Mouse (Mus musculus) regulatory T cell (primary cell): ENCODE results near the gene Dhps.

Experiments
- in situ Hi-C: fragments of 300-600 bp; cut with MboI, MseI; formaldehyde crosslinking; loops from one replicate; pipeline ENCODE4 v1.15.1; 2025; ENCODE audit warnings: high pct_unique_total_duplicates

Gene Dhps

DNA sequence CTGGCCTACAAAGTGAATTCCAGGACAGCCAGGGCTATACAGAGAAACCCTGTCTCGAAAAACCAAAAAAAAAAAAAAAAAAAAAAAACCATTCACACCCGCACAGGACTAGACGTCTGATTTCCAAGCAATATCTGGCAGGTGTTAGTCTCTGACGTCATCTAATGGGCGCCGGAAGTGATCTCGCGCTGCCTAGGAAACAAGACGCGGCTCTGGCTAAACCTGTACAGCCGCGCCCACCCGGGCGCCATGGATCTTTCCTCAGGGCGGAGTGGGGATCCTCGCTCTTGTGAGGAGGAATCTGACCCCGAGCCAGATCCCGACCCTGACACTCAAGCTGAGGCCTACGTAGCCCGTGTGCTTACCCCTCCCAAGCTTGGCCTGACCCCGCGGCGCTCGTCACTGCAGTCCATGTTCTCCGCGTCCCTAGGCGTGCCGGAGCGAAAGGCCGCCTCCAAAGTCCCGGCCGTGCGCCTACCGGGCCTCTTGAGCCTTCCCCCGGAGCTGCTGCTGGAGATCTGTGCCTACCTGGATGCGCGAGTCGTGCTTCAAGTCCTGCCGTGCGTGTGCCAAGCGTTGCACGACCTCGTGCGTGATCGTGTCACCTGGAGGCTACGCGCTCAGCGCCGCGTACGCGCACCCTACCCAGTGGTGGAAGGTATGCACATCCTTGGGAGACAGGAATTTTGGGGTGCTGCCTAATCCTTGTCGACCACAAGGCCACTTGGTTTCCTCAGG, 11.5 kb upstream of the Dhps start, which contains the start of gene Fbxw9:
Gene Fbxw9, plus strand, starts transcription at position 177 of the 738 bp plus-strand sequence.
- in situ Hi-C loops, result no loop called here

DNA sequence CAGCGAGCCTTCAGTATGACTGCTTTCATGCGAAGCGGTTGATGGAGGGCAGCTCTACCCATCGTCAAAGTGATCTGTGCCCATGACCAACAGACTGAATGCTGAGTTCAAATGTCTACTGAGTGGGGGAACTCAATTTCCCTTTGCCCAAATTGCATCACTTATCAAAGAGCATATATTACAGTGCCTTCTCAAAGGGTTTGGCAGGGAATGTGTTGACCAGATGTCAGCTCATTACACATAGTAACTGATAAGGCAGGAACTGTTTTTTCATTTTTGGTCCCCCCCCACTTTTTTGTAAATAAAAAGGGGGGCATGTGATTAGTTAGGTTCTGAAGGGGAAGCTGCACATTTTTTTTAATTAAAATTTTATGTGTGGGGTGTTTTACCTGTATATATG, 9.0 kb upstream of the Dhps start:
- in situ Hi-C loops, result no loop called here

DNA sequence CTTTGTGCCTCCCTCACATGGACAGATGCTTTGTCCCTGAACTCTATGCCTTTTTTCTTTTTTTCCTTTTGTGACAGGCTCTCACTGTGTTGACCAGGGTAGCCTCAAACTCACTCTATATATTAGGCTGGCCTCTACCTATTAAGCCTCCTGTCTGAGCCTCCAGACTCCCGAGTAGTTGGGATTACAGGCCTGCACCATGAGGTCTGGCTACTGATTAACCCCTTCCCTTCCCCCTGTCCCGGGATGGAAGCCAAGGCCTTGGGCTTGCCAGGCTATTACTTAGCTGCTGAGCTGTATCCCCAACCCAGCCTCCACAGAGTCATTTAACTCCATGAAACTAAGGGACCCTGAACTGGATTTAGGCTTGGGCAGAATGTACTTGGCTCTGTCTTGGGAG, 6.3 kb upstream of the Dhps start:
- in situ Hi-C loops, result no loop called here

DNA sequence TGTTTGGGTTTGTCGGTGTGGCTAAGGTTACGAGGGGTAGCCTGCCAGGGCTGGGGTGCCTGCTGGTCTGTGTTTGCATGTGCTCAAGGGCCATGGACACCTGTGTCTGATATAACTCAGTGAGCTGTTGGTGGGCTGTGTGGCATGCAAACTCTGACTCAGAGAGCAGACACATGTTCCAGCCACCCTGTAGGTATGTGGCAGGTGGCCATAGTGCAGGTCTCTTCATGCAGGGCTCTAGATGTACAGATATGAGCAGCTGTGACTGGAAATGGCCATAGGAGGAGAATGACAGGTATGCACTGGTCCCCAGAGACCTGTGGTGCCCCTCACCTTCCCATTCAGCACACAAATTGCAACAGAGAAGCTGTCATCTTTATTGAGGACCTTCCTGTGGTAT, 4.4 kb upstream of the Dhps start:
- in situ Hi-C loops, result no loop called here

DNA sequence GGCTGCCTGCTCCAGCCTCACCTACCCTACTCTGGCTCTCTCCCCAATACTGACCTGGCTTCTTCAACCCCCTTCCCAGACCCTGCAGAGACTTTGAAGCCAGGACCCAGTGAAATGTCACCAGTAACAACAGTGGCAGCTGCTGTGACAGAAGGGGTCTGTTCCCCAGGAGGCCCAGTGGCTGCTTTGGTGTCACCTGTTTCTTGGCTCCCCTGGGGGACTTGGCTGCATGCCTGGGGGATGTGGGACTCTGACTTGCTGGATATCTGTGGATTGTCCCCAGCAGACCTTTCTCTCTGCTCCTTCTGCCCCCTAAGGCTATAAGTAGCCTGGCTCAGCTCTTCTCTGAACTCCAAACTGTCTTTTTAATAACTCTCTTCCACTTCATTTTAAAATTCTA, 3.6 kb upstream of the Dhps start, which contains the start of gene Gm5741:
Gene Gm5741, minus strand, starts transcription at position 1 of the 400 bp plus-strand sequence.
- in situ Hi-C loops, result no loop called here

DNA sequence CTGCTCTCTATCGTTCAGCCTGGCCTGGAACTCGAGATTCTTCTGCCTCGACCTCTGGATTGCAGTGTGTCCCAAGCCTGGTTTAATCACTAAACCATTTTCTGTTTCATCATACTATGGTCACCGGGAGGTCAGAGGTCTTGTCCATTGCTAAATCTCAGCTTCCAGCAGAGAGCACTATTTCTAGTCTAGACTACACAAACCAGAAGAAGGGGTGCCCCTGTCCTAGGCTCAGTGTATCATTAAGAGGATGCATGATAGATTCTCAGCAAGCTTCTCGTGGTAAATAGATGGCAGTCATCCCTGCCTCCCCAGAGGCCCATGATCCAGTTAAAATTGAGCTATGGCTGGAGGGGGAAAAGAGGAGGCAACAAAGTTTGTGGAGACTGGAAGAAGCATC, 516 bp upstream of the Dhps start:
- in situ Hi-C loops, result no loop called here

DNA sequence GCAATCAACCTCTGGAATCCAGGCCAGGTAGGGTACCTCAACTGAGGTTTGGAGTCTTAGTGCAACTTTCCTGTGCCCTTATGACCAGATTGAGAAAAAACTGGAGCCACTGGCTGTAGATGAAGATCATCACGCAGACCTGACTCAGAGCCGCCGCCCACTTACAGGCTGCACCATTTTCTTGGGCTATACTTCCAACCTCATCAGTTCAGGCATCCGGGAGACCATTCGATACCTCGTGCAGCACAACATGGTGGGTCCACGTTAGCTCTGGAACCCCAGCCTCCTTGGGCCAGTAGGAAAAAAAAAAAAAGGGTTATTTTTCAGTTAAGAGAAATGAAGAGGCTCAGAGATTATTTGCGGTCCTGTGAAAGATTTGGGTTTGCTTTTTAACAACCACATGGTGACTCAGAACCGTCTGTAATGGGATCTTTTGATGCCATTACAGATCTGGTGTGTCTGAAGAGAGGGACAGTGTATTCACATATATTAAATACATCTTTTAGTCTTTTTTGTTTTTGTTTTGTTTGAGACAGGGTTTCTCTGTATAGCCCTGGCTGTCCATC, 890 bp downstream of the Dhps start:
- in situ Hi-C loops, result no loop called here

DNA sequence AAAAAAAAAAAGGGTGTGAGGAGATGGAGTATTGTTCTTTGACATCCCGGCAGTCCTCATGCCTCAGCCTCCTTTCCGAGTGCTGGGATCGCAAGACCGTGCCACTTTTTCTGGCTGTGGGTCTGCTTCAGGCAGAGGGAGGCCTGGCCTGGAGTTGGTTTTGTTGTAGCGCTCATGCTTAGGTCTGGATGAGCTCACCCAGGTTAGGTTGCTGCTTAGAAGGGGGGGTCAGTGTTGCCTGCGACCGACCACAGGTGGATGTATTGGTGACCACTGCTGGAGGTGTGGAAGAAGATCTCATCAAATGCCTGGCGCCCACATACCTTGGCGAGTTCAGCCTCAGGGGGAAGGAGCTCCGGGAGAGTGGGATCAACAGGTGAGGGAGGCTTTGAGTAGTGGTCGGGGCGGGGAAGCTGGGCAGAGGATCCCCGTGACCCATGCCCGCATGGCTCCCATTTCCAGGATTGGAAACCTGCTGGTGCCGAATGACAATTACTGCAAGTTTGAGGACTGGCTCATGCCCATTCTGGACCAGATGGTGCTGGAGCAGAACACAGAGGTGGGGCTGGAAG, 1.6 kb downstream of the Dhps start:
- in situ Hi-C loops, result no loop called here

DNA sequence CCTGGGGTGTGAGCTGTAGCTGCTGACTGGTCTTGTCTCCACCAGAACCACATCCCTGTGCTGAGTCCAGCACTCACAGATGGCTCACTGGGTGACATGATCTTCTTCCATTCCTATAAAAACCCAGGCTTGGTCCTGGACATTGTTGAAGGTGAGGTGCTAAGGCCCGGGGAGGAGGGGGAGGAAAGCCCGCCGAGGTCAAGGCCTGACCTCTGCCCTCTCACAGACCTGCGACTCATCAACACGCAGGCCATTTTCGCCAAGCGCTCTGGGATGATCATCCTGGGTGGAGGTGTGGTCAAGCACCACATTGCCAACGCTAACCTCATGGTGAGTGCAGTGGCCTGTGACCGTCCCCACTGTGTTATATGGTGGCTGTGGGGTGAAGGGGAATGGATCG, 2.6 kb downstream of the Dhps start:
- in situ Hi-C loops, result no loop called here

DNA sequence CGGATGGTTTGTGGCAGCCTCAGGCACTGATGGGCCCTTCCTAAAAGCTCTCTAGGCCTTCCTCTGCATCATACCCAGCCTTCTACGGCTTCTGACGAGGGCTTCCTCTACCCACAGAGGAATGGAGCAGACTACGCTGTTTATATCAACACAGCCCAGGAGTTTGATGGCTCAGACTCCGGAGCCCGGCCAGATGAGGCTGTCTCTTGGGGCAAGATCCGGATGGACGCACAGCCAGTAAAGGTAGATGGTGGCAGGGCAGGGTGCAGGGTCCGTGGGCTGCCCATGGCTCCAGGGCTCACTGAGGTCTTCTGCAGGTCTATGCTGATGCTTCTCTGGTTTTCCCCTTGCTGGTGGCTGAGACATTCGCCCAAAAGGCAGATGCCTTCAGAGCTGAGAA, 3.1 kb downstream of the Dhps start:
- in situ Hi-C loops, result loop anchor here (5.0 kb wide), 1 partner anchor 102 kb away; no protein-coding TSS in a partner anchor

DNA sequence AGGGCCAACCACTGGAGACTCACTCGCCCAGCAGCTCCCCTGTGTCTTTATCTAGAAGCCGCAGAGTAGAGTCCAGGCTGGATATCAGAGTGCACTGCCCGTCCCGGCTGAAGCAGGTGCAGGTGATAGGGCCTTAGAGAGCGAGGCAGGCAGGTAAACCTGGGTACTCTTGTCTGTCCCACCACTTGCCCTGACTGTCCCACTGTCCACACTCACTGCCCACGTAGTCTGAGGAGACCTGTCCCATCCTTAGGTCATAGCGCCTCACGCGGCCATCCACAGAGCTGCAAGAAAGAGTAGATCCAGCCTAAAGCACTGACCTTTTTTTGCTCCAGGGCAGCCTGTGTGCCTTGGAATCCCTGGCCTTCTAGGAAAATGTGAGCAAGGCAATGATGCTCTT, 4.4 kb downstream of the Dhps start:
- in situ Hi-C loops, result loop anchor here (5.0 kb wide), 1 partner anchor 104 kb away; no protein-coding TSS in a partner anchor

DNA sequence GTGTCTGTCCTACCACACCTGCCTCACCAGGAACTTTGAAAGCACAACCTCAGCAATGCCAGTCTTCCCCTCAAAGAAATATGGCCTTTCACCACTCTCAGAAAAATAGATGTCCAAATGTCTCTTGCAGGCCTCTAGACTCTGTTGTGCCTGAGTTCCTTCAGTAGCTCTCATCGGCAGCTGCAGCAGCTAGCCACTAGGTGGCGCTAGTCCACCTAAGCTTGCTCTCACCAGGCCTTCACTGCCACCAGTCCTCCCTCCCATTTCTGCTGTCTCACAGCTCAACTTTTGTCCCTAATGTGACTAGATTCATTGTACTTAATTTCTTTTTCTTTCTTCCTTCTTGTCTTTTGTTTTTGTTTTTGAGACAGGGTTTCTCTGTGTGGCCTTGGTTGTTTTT, 5.4 kb downstream of the Dhps start:
- in situ Hi-C loops, result loop anchor here (5.0 kb wide), 1 partner anchor 105 kb away; no protein-coding TSS in a partner anchor

DNA sequence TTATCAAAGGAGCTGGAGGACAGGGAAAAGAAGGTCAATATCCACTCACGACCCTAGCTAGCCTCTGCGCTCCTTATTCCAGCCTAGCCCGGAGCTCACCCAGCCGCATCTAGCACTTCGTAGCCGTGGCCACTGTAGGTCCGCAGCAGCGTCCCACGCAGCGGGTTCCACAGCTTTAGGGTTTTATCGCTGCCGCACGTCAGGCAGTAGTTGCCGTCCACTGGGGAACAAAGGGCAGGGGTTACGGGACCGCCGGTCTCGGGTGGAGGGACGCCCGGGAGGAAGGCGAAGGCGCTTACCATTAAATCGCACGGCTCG, 8.6 kb downstream of the Dhps start:
- in situ Hi-C loops, result loop anchor here (10.0 kb wide), 1 partner anchor 225 kb away; no protein-coding TSS in a partner anchor

DNA sequence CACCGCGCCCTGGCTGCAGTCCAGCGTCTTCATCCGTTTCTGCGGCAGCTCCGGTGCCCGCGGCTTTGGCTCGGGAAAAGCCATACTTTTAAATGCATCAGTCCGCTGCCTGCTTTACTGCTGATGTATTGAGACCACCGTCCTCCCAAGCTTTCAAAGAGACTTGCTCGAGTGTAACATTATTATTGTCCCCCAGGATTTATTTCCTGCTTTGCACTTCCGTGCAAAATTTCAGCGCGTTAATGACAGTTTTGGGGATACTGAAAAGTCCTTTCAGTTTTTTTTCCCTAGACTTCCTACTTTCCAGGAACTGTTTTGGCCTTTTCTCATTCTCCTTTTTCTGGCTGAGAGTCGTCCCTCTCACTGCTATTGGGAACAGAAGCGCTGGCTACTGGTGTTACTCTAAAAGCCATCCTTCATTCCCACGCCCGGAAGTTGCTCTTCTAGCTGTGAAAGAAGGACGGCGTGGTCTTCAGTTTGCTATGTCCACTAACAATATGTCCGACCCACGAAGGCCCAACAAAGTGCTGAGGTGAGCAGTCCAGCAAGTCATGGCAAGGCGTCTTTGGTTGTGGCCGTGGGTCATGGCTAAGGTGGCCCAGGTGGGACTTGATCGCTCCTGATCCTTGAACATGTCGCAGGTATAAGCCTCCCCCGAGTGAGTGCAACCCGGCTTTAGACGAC, 9.1 kb downstream of the Dhps start, which contains the start of gene Wdr83os:
Gene Wdr83os, plus strand, starts transcription at position 209 of the 684 bp plus-strand sequence.
- in situ Hi-C loops, result loop anchor here (10.0 kb wide), 1 partner anchor 224 kb away; no protein-coding TSS in a partner anchor

DNA sequence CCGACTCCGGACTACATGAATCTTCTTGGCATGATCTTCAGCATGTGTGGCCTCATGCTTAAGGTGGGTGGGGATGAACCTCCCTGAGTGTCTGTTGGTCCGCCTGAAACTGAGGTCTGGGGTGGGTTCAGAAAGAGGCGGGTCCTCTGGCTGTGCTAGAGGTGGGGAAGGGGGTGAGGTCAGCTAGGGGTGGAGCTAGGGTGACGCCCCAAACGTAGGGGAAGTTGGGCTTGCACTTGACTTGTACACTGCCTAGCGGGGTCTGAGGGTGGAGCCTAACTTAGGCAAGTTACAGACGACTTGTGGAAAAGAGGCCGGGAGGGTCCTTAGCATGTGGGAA, 9.6 kb downstream of the Dhps start, which contains the start of gene Wdr83:
Gene Wdr83, minus strand, starts transcription at position 91 of the 340 bp plus-strand sequence.
- in situ Hi-C loops, result loop anchor here (10.0 kb wide), 1 partner anchor 224 kb away; no protein-coding TSS in a partner anchor

DNA sequence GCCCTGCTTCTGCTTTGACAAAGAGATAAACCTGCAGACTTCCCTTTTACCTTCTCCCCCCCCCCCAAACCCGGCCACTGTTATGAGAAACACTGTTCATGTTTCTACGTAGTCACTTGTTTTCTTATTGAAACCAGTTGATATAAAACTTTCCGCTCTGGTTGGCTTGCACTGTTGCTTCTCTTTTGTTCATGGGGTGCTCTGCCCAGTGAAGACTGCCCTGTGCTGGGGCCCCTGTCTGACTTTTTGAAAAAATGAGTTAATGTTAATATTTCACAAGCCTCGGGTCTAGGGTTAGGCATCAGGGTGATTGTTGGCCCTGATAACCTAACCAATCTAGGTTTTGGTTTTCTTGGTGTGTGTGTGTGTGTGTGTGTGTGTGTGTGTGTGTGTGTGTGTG, 10.6 kb downstream of the Dhps start:
- in situ Hi-C loops, result loop anchor here (10.0 kb wide), 1 partner anchor 223 kb away; no protein-coding TSS in a partner anchor

DNA sequence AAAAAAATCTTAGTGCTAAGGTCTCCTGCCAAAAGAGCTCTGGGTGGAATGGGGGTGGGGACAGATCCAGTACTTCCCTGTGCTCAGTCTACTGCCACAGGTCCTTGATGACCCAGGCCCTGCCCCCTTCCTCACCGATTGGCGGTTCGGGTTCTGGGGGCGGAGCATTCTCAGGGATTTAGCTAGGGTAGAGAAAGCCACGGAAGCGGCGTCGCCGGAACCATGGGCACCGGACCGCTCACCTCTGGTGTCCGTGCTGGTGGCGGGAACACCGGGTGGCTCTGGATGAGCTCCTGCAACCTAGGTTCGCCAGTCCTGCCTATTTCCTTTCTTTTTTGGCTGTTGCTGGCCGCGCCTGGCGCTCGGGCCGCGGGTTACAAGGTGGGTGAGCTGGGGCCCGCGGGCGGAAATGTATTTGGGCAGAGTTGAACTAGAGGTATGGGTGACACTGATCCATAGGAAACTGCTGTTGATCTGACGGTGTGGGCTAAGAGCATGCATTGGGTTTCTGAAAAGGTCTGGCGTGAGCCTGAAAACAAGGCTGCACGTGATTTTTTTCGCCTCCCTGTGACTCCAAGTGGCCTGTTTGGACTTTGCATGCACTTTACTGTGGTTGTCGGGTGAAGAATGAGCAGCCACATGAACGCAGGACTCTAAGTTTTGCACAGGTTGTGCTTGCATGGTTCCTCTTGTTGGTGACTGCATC, 11.7 kb downstream of the Dhps start, which contains the start of gene Man2b1:
Gene Man2b1, plus strand, starts transcription at position 163 of the 706 bp plus-strand sequence.
- in situ Hi-C loops, result loop anchor here (10.0 kb wide), 1 partner anchor 222 kb away; no protein-coding TSS in a partner anchor

DNA sequence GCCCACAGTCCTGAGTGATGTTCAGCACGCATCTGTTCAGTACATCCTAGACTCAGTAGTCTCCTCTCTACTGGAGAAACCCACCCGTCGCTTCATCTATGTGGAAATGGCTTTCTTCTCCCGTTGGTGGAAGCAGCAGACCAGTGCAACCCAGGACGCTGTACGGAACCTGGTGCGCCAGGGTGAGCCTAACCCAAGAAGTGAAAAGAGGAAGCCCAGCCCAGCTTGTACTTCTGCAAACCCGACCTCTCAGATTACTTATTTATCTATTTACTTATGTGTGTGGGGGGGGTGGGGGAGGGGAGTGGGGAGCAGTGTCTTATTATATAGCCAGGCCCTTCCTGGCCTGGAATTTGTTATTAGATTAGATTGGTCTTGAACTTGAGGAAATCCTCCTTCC, 13.1 kb downstream of the Dhps start:
- in situ Hi-C loops, result loop anchor here (10.0 kb wide), 1 partner anchor 220 kb away; no protein-coding TSS in a partner anchor

DNA sequence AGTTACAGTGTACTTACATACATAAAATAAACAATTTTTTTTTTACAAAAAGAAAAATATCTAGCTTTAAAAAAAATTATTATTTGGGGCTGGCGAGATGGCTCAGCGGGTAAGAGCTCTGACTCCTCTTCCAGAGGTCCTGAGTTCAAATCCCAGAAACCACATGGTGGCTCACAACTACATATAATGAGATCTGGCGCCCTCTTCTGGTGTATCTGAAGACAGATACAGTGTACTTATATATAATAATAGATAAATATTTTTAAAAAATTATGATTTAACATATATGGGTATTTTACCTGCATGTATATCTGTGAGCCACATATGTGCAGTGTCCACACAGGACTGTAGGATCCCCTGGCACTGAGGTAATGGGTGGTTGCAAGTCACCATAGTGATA, 14.7 kb downstream of the Dhps start:
- in situ Hi-C loops, result loop anchor here (10.0 kb wide), 1 partner anchor 219 kb away; no protein-coding TSS in a partner anchor

DNA sequence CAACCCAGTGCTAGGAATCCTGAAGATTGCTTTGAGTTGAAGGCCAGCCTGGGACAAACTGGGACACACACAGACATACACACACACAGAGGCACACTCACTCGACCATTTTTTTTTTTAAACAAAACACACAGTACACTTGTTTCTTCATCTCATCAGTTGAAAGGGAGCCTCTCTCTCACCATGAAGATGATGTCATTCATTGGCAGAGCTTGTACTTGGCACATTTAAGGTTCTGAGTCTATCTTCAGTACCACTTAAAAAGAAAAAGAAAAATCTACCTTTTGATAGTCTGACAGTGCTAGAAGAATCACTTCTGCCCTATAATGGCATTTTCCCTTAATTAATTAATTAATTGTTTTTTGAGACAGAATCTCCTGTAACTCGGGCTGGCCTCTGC, 17.2 kb downstream of the Dhps start:
- in situ Hi-C loops, result loop anchor here (10.0 kb wide), 1 partner anchor 216 kb away; no protein-coding TSS in a partner anchor

DNA sequence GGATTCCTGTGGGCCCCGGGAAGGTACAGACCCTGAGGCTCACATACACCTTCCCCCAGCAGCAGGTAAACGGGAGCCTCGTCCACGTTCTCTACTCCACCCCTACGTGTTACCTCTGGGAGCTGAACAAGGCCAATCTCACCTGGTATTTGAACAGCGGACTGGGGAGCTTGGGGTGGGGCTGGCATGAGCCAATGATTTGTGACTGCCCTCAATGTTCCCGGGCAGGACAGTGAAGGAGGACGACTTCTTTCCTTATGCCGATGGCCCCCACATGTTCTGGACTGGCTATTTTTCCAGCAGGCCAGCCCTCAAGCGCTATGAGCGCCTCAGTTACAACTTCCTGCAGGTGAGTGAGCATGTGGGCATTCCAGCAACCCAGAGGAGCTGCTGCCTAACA, 19.3 kb downstream of the Dhps start:
- in situ Hi-C loops, result no loop called here
